8 mouse cellular contexts compared by ENCODE assay signal in genomic region chr1:171102547-171103177, GRCm38 (mm10). TPM values are rescaled to one million over a fixed set of nuclear protein-coding genes. Genes with fewer than 3 reads are reported as not detected.
DNase-seq lines count a peak whose midpoint lies in the region; ATAC-seq and TF ChIP-seq lines count a peak whose summit lies in the region.

No protein-coding gene starts in this region.

- no peak overlapping the region for H3K27ac ChIP-seq in cortical plate, adult 2 months (ENCODE audit: insufficient read depth, low read length)
- H3K27ac ChIP-seq in left cerebral cortex, adult 2 months, result peak overlapping the region; percentile 86

- intact Hi-C loops in left cerebral cortex, adult 2 months (cut with DNase I), result loop anchor here (1.0 to 5.0 kb wide), 3 partner anchors 58 to 205 kb away; no protein-coding TSS in a partner anchor

- peak; percentile 93 for DNase-seq in adipocyte (ENCODE audit: low spot score)
- DNase-seq in gastrocnemius, adult 8-10 months (ENCODE audit: low spot score in 2 of 2), result peak; percentile 74 to 78
- peak; percentile 80 for DNase-seq in hindlimb bud, embryonic 11.5 days (ENCODE audit: extremely low spot score, low read depth, low spot score)
- DNase-seq in left cerebral cortex, adult 2 months (ENCODE audit: extremely low spot score in 1 of 2, low spot score in 2 of 2), result peak; percentile 86 to 88
- peak; percentile 84 for DNase-seq in right cerebral cortex, adult 18-20 months
- DNase-seq in urinary bladder, adult 2 months (ENCODE audit: low spot score), result peak; percentile 80

- TF ChIP-seq POLR2A in cortical plate, adult 2 months (IDR thresholded peaks at IDR 0.05; ENCODE audit: extremely low read depth, insufficient read depth, low read length), result no peak

- H3K4me3 ChIP-seq in cortical plate, adult 2 months (ENCODE audit: insufficient read depth, low read length), result peak overlapping the region; percentile 79
- peak overlapping the region; percentile 82 for H3K4me3 ChIP-seq in left cerebral cortex, adult 2 months

- no peaks in the 10 kb centered on the region for H3K4me1 ChIP-seq in cortical plate, adult 2 months (ENCODE audit: control insufficient read depth, insufficient read depth, low read length)

- peak; percentile 65 for ATAC-seq in megakaryocyte, adult 5-6 weeks (ENCODE audit: poor library complexity, severe bottlenecking)

- no peak for TF ChIP-seq CTCF in cortical plate, adult 2 months (IDR thresholded peaks at IDR 0.05; ENCODE audit: extremely low read depth, insufficient read depth, low read length)
- no peak for TF ChIP-seq CTCF in left cerebral cortex, adult 2 months (IDR thresholded peaks at IDR 0.05)

RNA-seq across cellular contexts. Expression of gene Cfap126, which starts 11.1 kb away (rescaled TPM):
- 2.7 and 4.5 TPM in 2 replicates for polyA plus RNA-seq in cortical plate, adult 2 months (2012; rRNA removed)
- 1 to 10 TPM in 3 of 4 experiments, under 1 TPM in 1; 0.56 to 1.3 (median 1.2) TPM for total RNA-seq in gastrocnemius, adult 8-10 months (2022)
- total RNA-seq in left cerebral cortex, adult 2 months (2021), result 1 to 10 TPM in 1 of 2 experiments, not detected in 1; 1.5 TPM
- 0.91 and 1.0 TPM in 2 replicates for total RNA-seq in megakaryocyte, adult 5-6 weeks (2015)
- total RNA-seq in megakaryocyte, adult 5-6 weeks (2017), result 0.59 TPM in 1 of 2 replicates, not detected in the other
- 11.3 and 12.6 TPM in 2 replicates for polyA plus RNA-seq in urinary bladder, adult 2 months (2012; rRNA removed)

RNA-seq across cellular contexts. Expression of gene Fcgr3, which starts 37.9 kb away (rescaled TPM):
- polyA plus RNA-seq in cortical plate, adult 2 months (2012; rRNA removed), result 20.6 and 21.1 TPM in 2 replicates
- total RNA-seq in gastrocnemius, adult 8-10 months (2022), result 1 to 10 TPM in 3 of 4 experiments, under 1 TPM in 1; 0.73 to 1.8 (median 1.4) TPM
- total RNA-seq in left cerebral cortex, adult 2 months (2021), result 10 to 100 TPM; 11.6 to 14.3 TPM
- total RNA-seq in megakaryocyte, adult 5-6 weeks (2015), result 499 and 513 TPM in 2 replicates
- 540 and 572 TPM in 2 replicates for total RNA-seq in megakaryocyte, adult 5-6 weeks (2017)
- 30.3 and 31.5 TPM in 2 replicates for polyA plus RNA-seq in urinary bladder, adult 2 months (2012; rRNA removed)

RNA-seq across cellular contexts. Expression of gene Sdhc, which starts 47.7 kb away (rescaled TPM):
- polyA plus RNA-seq in cortical plate, adult 2 months (2012; rRNA removed), result 219 and 242 TPM in 2 replicates
- 100 to 1,000 TPM; 597 to 760 (median 703) TPM for total RNA-seq in gastrocnemius, adult 8-10 months (2022)
- 100 to 1,000 TPM; 194 to 195 TPM for total RNA-seq in left cerebral cortex, adult 2 months (2021)
- 102 and 130 TPM in 2 replicates for total RNA-seq in megakaryocyte, adult 5-6 weeks (2015)
- total RNA-seq in megakaryocyte, adult 5-6 weeks (2017), result 34.5 and 43.0 TPM in 2 replicates
- polyA plus RNA-seq in urinary bladder, adult 2 months (2012; rRNA removed), result 286 and 310 TPM in 2 replicates

RNA-seq across cellular contexts. Expression of gene Mpz, which starts 47.8 kb away (rescaled TPM):
- polyA plus RNA-seq in cortical plate, adult 2 months (2012; rRNA removed), result 0.13 and 0.19 TPM in 2 replicates
- total RNA-seq in gastrocnemius, adult 8-10 months (2022), result 10 to 100 TPM in 3 of 4 experiments, 1 to 10 TPM in 1; 5.2 to 26.1 (median 16.9) TPM
- total RNA-seq in left cerebral cortex, adult 2 months (2021), result not detected
- not detected in 2 replicates for total RNA-seq in megakaryocyte, adult 5-6 weeks (2015)
- total RNA-seq in megakaryocyte, adult 5-6 weeks (2017), result not detected in 2 replicates
- polyA plus RNA-seq in urinary bladder, adult 2 months (2012; rRNA removed), result 24.1 and 28.5 TPM in 2 replicates

Comparison
In these comparisons a context has a peak if more than half of its experiments do, and no peak if none do; other contexts are left out.
1. RNA of gene Fcgr3, which starts 37.9 kb away (total RNA-seq): 499 to 572 TPM in megakaryocyte, adult 5-6 weeks; 11.6 to 14.3 TPM in left cerebral cortex, adult 2 months and 0.73 to 1.8 TPM in gastrocnemius, adult 8-10 months; every median in the first group is over 10 times any median in the second.
2. Peak in every context shown above with its lines, with median percentiles within 50 percentile points of each other: DNase-seq.